Mouse (Mus musculus): ENCODE results near the gene Cenpm. TPM values are rescaled to one million over a fixed set of nuclear protein-coding genes. Genes with fewer than 3 reads are reported as not detected.

Gene Cenpm
- polyA plus RNA-seq, 1 experiment from 2014 or later, result 45.6 TPM

- H3K27ac ChIP-seq (replicated peaks), result no peak overlapping the region
- H3K36me3 ChIP-seq, result no peaks in the 10 kb centered on the region
- peaks cover 43% of the 10 kb centered on the region for H3K4me1 ChIP-seq
- no peaks in the 10 kb centered on the region for H3K9me3 ChIP-seq
- WGBS, result under 1% methylated on average over 11 of the region's 11 CpGs
- ATAC-seq (replicated peaks), result no peak
- peak overlapping the region; percentile 45 for H3K4me3 ChIP-seq
- H3K9ac ChIP-seq (replicated peaks), result no peak overlapping the region
- H3K27me3 ChIP-seq, result peaks cover 80% of the 10 kb centered on the region
- peak overlapping the region; percentile 62; the same call in 1 of the 2 replicates for H3K4me2 ChIP-seq (replicated peaks)
Observed at GRCm38 (mm10) chr15:82211281-82211680, 33.3 kb downstream of the Cenpm start.

- no peaks in the 10 kb centered on the region for H3K9me3 ChIP-seq
- no peak overlapping the region for H3K27ac ChIP-seq (replicated peaks)
- no peak overlapping the region for H3K4me2 ChIP-seq (replicated peaks)
- H3K4me3 ChIP-seq, result no peak overlapping the region
- H3K9ac ChIP-seq (replicated peaks), result no peak overlapping the region
- H3K4me1 ChIP-seq, result peaks cover 43% of the 10 kb centered on the region
- ATAC-seq (replicated peaks), result no peak
- no peaks in the 10 kb centered on the region for H3K36me3 ChIP-seq
- 44% methylated on average over 1 of the region's 1 CpGs for whole genome bisulfite sequencing
- H3K27me3 ChIP-seq, result peaks cover 82% of the 10 kb centered on the region
Observed at GRCm38 (mm10) chr15:82210801-82211200, 33.7 kb downstream of the Cenpm start.

GRCm38 (mm10) chr15:82209295-82210050 is 35.1 kb downstream of the Cenpm start:
- Histone ChIP-seq H3K4me1 (peaks cover 46% of the 10 kb centered on the region), H3K4me3 (no peak overlapping the region), H3K9me3 (no peaks in the 10 kb centered on the region), H3K36me3 (peaks cover 6% of the 10 kb centered on the region; the same call in 1 of the 2 replicates), H3K27ac (replicated peaks) (no peak overlapping the region), H3K27me3 (peaks cover 69% of the 10 kb centered on the region), H3K9ac (replicated peaks) (no peak overlapping the region), H3K4me2 (replicated peaks) (no peak overlapping the region)
- 80% methylated on average over 13 of the region's 13 CpGs for WGBS
- no peak for ATAC-seq (replicated peaks)

GRCm38 (mm10) chr15:82208307-82208706 is 36.2 kb downstream of the Cenpm start:
- ATAC-seq (replicated peaks), result no peak
- Histone ChIP-seq H3K9me3 (no peaks in the 10 kb centered on the region), H3K4me2 (replicated peaks) (no peak overlapping the region), H3K27ac (replicated peaks) (no peak overlapping the region), H3K4me3 (no peak overlapping the region), H3K27me3 (peaks cover 62% of the 10 kb centered on the region), H3K36me3 (peaks cover 15% of the 10 kb centered on the region; the same call in 1 of the 2 replicates), H3K9ac (replicated peaks) (no peak overlapping the region), H3K4me1 (peaks cover 51% of the 10 kb centered on the region)
- 76% methylated on average over 8 of the region's 8 CpGs for WGBS

GRCm38 (mm10) chr15:82207504-82208219 is 36.9 kb downstream of the Cenpm start:
- peaks cover 22% of the 10 kb centered on the region for H3K36me3 ChIP-seq
- H3K27me3 ChIP-seq, result peaks cover 56% of the 10 kb centered on the region
- H3K4me2 ChIP-seq (replicated peaks), result no peak overlapping the region; the same call in 1 of the 2 replicates
- no peak for ATAC-seq (replicated peaks)
- no peaks in the 10 kb centered on the region for H3K9me3 ChIP-seq
- 16% methylated on average over 30 of the region's 30 CpGs for WGBS
- no peak overlapping the region for H3K9ac ChIP-seq (replicated peaks)
- H3K27ac ChIP-seq (replicated peaks), result no peak overlapping the region
- H3K4me1 ChIP-seq, result peaks cover 49% of the 10 kb centered on the region
- no peak overlapping the region for H3K4me3 ChIP-seq

GRCm38 (mm10) chr15:82207105-82207459 is 37.5 kb downstream of the Cenpm start:
- H3K9ac ChIP-seq (replicated peaks), result no peak overlapping the region
- ATAC-seq (replicated peaks), result no peak

GRCm38 (mm10) chr15:82206365-82207104 is 38.0 kb downstream of the Cenpm start:
- Histone ChIP-seq H3K9ac (replicated peaks) (no peak overlapping the region), H3K9me3 (no peaks in the 10 kb centered on the region), H3K4me2 (replicated peaks) (no peak overlapping the region), H3K36me3 (peaks cover 31% of the 10 kb centered on the region), H3K27ac (replicated peaks) (0 out of 2 replicates have a peak overlapping the region, but pooled peaks have one; percentile 2), H3K27me3 (peaks cover 45% of the 10 kb centered on the region), H3K4me3 (no peak overlapping the region), H3K4me1 (peaks cover 37% of the 10 kb centered on the region)
- peak; percentile 77 for ATAC-seq (replicated peaks)
- 43% methylated on average over 9 of the region's 9 CpGs for WGBS

More at GRCm38 (mm10) chr15:82207105-82207459, 37.5 kb downstream of the Cenpm start:
- peaks cover 51% of the 10 kb centered on the region for H3K27me3 ChIP-seq
- H3K4me1 ChIP-seq, result peaks cover 43% of the 10 kb centered on the region
- H3K9me3 ChIP-seq, result no peaks in the 10 kb centered on the region
- no peak overlapping the region; the same call in 1 of the 2 replicates for H3K4me2 ChIP-seq (replicated peaks)
- H3K4me3 ChIP-seq, result no peak overlapping the region
- peaks cover 26% of the 10 kb centered on the region for H3K36me3 ChIP-seq
- no peak overlapping the region for H3K27ac ChIP-seq (replicated peaks)
- WGBS, result 14% methylated on average over 34 of the region's 34 CpGs

GRCm38 (mm10) chr15:82204680-82205371 is 39.7 kb downstream of the Cenpm start:
- Histone ChIP-seq H3K27ac (replicated peaks) (no peak overlapping the region), H3K4me2 (replicated peaks) (no peak overlapping the region), H3K4me3 (no peak overlapping the region), H3K27me3 (peaks cover 28% of the 10 kb centered on the region), H3K9ac (replicated peaks) (no peak overlapping the region), H3K9me3 (no peaks in the 10 kb centered on the region), H3K4me1 (peaks cover 35% of the 10 kb centered on the region), H3K36me3 (peaks cover 46% of the 10 kb centered on the region)
- ATAC-seq (replicated peaks), result no peak
- WGBS, result 62% methylated on average over 10 of the region's 10 CpGs

- no peak overlapping the region for H3K27ac ChIP-seq (replicated peaks)
- 64% methylated on average over 20 of the region's 20 CpGs for WGBS
- no peak overlapping the region for H3K4me3 ChIP-seq
- no peak overlapping the region for H3K4me2 ChIP-seq (replicated peaks)
- H3K27me3 ChIP-seq, result peaks cover 22% of the 10 kb centered on the region
- no peak overlapping the region for H3K9ac ChIP-seq (replicated peaks)
- no peak for ATAC-seq (replicated peaks)
- H3K36me3 ChIP-seq, result peaks cover 56% of the 10 kb centered on the region
- no peaks in the 10 kb centered on the region for H3K9me3 ChIP-seq
- peaks cover 35% of the 10 kb centered on the region for H3K4me1 ChIP-seq
Observed at GRCm38 (mm10) chr15:82203611-82204351, 40.8 kb downstream of the Cenpm start.

GRCm38 (mm10) chr15:82203090-82203489 is 41.5 kb downstream of the Cenpm start:
- Histone ChIP-seq H3K4me1 (peaks cover 35% of the 10 kb centered on the region), H3K4me3 (no peak overlapping the region), H3K27me3 (peaks cover 19% of the 10 kb centered on the region), H3K27ac (replicated peaks) (no peak overlapping the region), H3K9me3 (no peaks in the 10 kb centered on the region), H3K4me2 (replicated peaks) (no peak overlapping the region), H3K9ac (replicated peaks) (no peak overlapping the region), H3K36me3 (peaks cover 63% of the 10 kb centered on the region)
- WGBS, result 95% methylated on average over 10 of the region's 10 CpGs
- no peak for ATAC-seq (replicated peaks)

- Histone ChIP-seq H3K27me3 (peaks cover 12% of the 10 kb centered on the region), H3K9ac (replicated peaks) (no peak overlapping the region), H3K4me3 (no peak overlapping the region), H3K4me1 (peaks cover 27% of the 10 kb centered on the region), H3K4me2 (replicated peaks) (no peak overlapping the region), H3K9me3 (no peaks in the 10 kb centered on the region), H3K36me3 (peaks cover 73% of the 10 kb centered on the region), H3K27ac (replicated peaks) (no peak overlapping the region)
- ATAC-seq (replicated peaks), result no peak
- WGBS, result 90% methylated on average over 6 of the region's 6 CpGs
Observed at GRCm38 (mm10) chr15:82202086-82202485, 42.5 kb downstream of the Cenpm start.
